Mouse (Mus musculus) liver, embryonic 14.5 days (tissue): ENCODE data around the gene Mif4gd.

Experiments used
- CTCF ChIP-seq: IDR thresholded peaks from 2 replicates; pipeline ENCODE4 v1.5.1; 2016; ENCODE audit warnings: antibody characterized with exemption, low read depth, control low read depth
- EP300 ChIP-seq: IDR thresholded peaks from 2 replicates; pipeline ENCODE4 v1.6.1; 2016; ENCODE audit warnings: antibody characterized with exemption, low read depth

DNA sequence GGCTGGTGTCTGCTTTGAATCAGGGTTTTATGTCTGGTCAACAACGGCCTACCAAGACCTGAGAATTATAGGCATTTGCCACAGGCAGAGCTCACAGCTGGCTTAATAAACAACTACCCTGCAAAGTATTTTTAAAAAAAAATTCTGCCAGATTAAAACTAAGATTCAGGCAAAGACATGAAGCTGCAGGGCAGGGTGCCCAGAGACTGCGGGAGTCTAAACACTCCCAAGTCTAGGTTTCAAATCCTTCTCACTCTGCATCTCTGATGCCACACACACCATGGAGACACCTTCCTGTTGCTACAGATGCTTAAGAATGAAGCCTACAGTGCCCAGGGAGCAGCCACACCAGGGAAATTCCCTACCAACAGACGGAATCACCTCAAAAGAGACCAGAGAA is 38.9 kb upstream of the Mif4gd start:
- TF ChIP-seq CTCF = no peak
- no peak for TF ChIP-seq EP300
